Mouse (Mus musculus): ENCODE data around the gene Use1. TPM values are rescaled to one million over a fixed set of nuclear protein-coding genes. Genes with fewer than 3 reads are reported as not detected.

Gene Use1
- total and polyA plus RNA-seq, 3 experiments, result 34.5 to 151 (median 70.8) TPM

DNA sequence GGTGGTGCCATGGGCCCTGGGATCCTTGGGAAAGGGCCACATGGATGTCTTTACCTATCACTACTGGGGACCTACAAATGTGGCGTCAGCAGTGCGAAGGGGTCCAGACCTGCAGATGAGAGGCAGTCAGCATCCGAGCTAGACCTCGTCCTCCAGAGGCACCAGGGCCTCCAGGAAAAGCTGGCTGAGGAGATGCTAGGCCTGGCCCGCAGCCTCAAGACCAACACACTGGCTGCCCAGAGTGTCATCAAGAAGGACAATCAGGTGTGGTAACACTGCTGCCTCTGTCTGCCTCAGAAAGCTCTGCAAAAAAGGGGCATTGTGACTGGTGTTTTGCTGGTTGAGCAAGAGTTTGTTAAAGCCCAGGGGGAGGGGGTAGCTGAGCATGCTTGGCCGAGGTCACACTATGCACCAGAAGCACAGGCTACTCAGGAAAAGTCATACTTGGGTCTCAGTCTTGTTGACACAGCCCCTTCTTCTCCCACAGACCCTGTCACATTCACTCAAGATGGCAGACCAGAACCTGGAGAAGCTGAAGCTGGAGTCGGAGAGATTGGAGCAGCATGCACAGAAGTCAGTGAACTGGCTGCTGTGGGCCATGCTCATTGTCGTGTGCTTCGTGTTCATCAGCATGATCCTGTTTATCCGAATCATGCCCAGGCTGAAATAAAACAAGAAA is 2.5 kb downstream of the Use1 start:
- Histone ChIP-seq H3K9me3 (replicated peaks) (no peaks in the 10 kb centered on the region), H3K27me3 (ENCODE audit: insufficient read depth, low read length) (no peaks in the 10 kb centered on the region), H3K4me1 (ENCODE audit: insufficient read depth, low read depth, low read length) (peaks cover 54% of the 10 kb centered on the region), H3K4me3 (ENCODE audit: low read depth, low read length) (peak overlapping the region; percentile 4; the same call in 1 of the 2 replicates), H3K36me3 (replicated peaks) (peaks cover 45% of the 10 kb centered on the region)
- ATAC-seq (ENCODE audit: extremely low read depth, insufficient number of reproducible peaks, low FRiP score, poor library complexity, severe bottlenecking) (no peak), DNase-seq (ENCODE audit: low spot score) (no peak)
- no peak for TF ChIP-seq CTCF (IDR thresholded peaks at IDR 0.05; ENCODE audit: low read depth, low read length)
- TF ChIP-seq POLR2AphosphoS5 (IDR thresholded peaks at IDR 0.05; ENCODE audit: insufficient replicate concordance, low read depth, low read length), result no peak
- no peak for TF ChIP-seq GATA1 (IDR thresholded peaks at IDR 0.05; ENCODE audit: borderline replicate concordance, low read length)
- TF ChIP-seq GATA2 (IDR thresholded peaks at IDR 0.05; ENCODE audit: borderline replicate concordance, low read depth, low read length), result no peak
- no peak for TF ChIP-seq TAL1 (conservative IDR thresholded peaks at IDR 0.05; ENCODE audit: low read depth, low read length)

GRCm38 (mm10) chr8:71370711-71371235 is 4.1 kb downstream of the Use1 start:
- H3K36me3 ChIP-seq (replicated peaks), result peaks cover 61% of the 10 kb centered on the region
- ATAC-seq (ENCODE audit: extremely low read depth, insufficient number of reproducible peaks, low FRiP score, poor library complexity, severe bottlenecking) (no peak), DNase-seq (ENCODE audit: low spot score) (no peak)
- peaks cover 4% of the 10 kb centered on the region for H3K9me3 ChIP-seq (replicated peaks)
- no peak for TF ChIP-seq GATA1 (IDR thresholded peaks at IDR 0.05; ENCODE audit: borderline replicate concordance, low read length)
- TF ChIP-seq TAL1 (conservative IDR thresholded peaks at IDR 0.05; ENCODE audit: low read depth, low read length), result no peak
- no peak for TF ChIP-seq POLR2AphosphoS5 (IDR thresholded peaks at IDR 0.05; ENCODE audit: insufficient replicate concordance, low read depth, low read length)
- no peak for TF ChIP-seq CTCF (IDR thresholded peaks at IDR 0.05; ENCODE audit: low read depth, low read length)
- TF ChIP-seq GATA2 (IDR thresholded peaks at IDR 0.05; ENCODE audit: borderline replicate concordance, low read depth, low read length), result no peak
- no peaks in the 10 kb centered on the region for H3K27me3 ChIP-seq (ENCODE audit: insufficient read depth, low read length)
- H3K4me1 ChIP-seq (ENCODE audit: insufficient read depth, low read depth, low read length), result peaks cover 67% of the 10 kb centered on the region
- peak overlapping the region; percentile 80 for H3K4me3 ChIP-seq (ENCODE audit: low read depth, low read length)

- ATAC-seq (ENCODE audit: extremely low read depth, insufficient number of reproducible peaks, low FRiP score, poor library complexity, severe bottlenecking), result peak; percentile 74
- no peak for TF ChIP-seq GATA2 (IDR thresholded peaks at IDR 0.05; ENCODE audit: borderline replicate concordance, low read depth, low read length)
- TF ChIP-seq CTCF (IDR thresholded peaks at IDR 0.05; ENCODE audit: low read depth, low read length), result peak; percentile 94
- H3K36me3 ChIP-seq (replicated peaks), result peaks cover 67% of the 10 kb centered on the region
- H3K9me3 ChIP-seq (replicated peaks), result peaks cover 8% of the 10 kb centered on the region
- H3K4me1 ChIP-seq (ENCODE audit: insufficient read depth, low read depth, low read length), result peaks cover 62% of the 10 kb centered on the region
- no peaks in the 10 kb centered on the region for H3K27me3 ChIP-seq (ENCODE audit: insufficient read depth, low read length)
- peak within 1 kb of the TSS; percentile 80 for H3K4me3 ChIP-seq (ENCODE audit: low read depth, low read length)
- peak; percentile 99 for DNase-seq (ENCODE audit: low spot score)
Observed at GRCm38 (mm10) chr8:71371236-71371848, 4.7 kb downstream of the Use1 start, which contains the start of gene Ocel1. Gene Ocel1 (plus strand): TSS chr8:71371298.

DNA sequence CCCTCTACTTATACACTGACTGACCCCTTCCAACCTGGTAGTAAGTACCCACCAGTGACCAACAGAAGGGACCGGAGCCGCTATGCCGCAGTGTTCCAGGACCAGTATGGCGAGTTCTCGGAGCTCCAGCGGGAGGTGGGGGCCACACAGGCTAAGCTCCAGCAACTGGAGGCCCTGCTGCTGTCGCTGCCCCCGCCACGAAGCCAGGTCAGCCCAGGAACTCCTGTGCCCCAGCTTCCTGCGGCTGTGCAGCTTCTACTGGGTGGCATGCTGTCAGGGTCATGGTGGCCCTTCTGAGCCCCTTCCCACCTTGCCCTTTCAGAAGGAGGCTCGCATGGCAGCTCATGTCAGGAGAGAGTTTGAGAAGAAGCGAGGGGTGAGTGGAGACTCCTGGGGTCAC is 5.8 kb downstream of the Use1 start:
- ATAC-seq (ENCODE audit: extremely low read depth, insufficient number of reproducible peaks, low FRiP score, poor library complexity, severe bottlenecking) (no peak), DNase-seq (ENCODE audit: low spot score) (no peak)
- peaks cover 77% of the 10 kb centered on the region for H3K36me3 ChIP-seq (replicated peaks)
- H3K9me3 ChIP-seq (replicated peaks), result peaks cover 8% of the 10 kb centered on the region
- peaks cover 56% of the 10 kb centered on the region for H3K4me1 ChIP-seq (ENCODE audit: insufficient read depth, low read depth, low read length)
- H3K4me3 ChIP-seq (ENCODE audit: low read depth, low read length), result peak overlapping the region; percentile 52; the same call in 1 of the 2 replicates
- TF ChIP-seq GATA1 (IDR thresholded peaks at IDR 0.05; ENCODE audit: borderline replicate concordance, low read length), result no peak
- no peak for TF ChIP-seq GATA2 (IDR thresholded peaks at IDR 0.05; ENCODE audit: borderline replicate concordance, low read depth, low read length)
- no peak for TF ChIP-seq CTCF (IDR thresholded peaks at IDR 0.05; ENCODE audit: low read depth, low read length)
- no peak for TF ChIP-seq POLR2AphosphoS5 (IDR thresholded peaks at IDR 0.05; ENCODE audit: insufficient replicate concordance, low read depth, low read length)
- TF ChIP-seq TAL1 (conservative IDR thresholded peaks at IDR 0.05; ENCODE audit: low read depth, low read length), result no peak
- H3K27me3 ChIP-seq (ENCODE audit: insufficient read depth, low read length), result no peaks in the 10 kb centered on the region

GRCm38 (mm10) chr8:71373000-71373399 is 6.4 kb downstream of the Use1 start:
- TF ChIP-seq GATA1 (IDR thresholded peaks at IDR 0.05; ENCODE audit: borderline replicate concordance, low read length) (no peak), GATA2 (IDR thresholded peaks at IDR 0.05; ENCODE audit: borderline replicate concordance, low read depth, low read length) (no peak), CTCF (IDR thresholded peaks at IDR 0.05; ENCODE audit: low read depth, low read length) (no peak), POLR2AphosphoS5 (IDR thresholded peaks at IDR 0.05; ENCODE audit: insufficient replicate concordance, low read depth, low read length) (no peak), TAL1 (conservative IDR thresholded peaks at IDR 0.05; ENCODE audit: low read depth, low read length) (no peak)
- Histone ChIP-seq H3K4me3 (ENCODE audit: low read depth, low read length) (no peak overlapping the region), H3K4me1 (ENCODE audit: insufficient read depth, low read depth, low read length) (peaks cover 50% of the 10 kb centered on the region), H3K36me3 (replicated peaks) (peaks cover 77% of the 10 kb centered on the region), H3K9me3 (replicated peaks) (peaks cover 8% of the 10 kb centered on the region), H3K27me3 (ENCODE audit: insufficient read depth, low read length) (no peaks in the 10 kb centered on the region)
- ATAC-seq (ENCODE audit: extremely low read depth, insufficient number of reproducible peaks, low FRiP score, poor library complexity, severe bottlenecking) (no peak), DNase-seq (ENCODE audit: low spot score) (no peak)

DNA sequence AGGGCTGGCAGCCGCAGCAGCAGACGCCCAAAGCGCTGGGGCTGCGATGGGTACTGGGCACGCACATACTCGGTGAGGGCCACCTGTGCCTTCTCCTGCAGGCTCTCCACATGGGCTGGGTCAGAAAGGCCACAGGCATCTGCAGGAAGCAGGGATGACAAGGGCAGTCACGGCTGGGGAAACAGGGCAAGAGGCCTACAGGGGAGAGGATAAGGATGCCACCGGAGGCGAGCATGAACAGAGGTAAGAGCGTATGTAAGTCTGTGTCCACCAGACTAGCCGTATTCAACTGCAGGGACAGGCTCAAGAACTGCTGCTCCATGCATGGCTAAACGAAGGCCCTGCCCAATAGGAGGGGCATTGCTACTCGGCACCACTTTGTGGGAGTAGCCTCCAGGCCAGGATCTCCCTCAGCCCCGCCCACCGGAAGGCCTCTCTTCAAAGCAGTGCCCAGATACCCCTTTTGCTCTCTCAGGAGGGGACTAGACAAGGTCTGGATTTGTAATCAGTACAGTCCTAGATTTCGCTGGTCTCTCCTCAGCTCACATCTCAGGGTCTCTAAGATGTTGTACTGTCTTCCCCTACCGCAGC is 8.1 kb downstream of the Use1 start:
- no peak for TF ChIP-seq GATA2 (IDR thresholded peaks at IDR 0.05; ENCODE audit: borderline replicate concordance, low read depth, low read length)
- TF ChIP-seq CTCF (IDR thresholded peaks at IDR 0.05; ENCODE audit: low read depth, low read length), result no peak
- TF ChIP-seq TAL1 (conservative IDR thresholded peaks at IDR 0.05; ENCODE audit: low read depth, low read length), result no peak
- no peak for TF ChIP-seq GATA1 (IDR thresholded peaks at IDR 0.05; ENCODE audit: borderline replicate concordance, low read length)
- no peak for TF ChIP-seq POLR2AphosphoS5 (IDR thresholded peaks at IDR 0.05; ENCODE audit: insufficient replicate concordance, low read depth, low read length)
- peaks cover 44% of the 10 kb centered on the region for H3K4me1 ChIP-seq (ENCODE audit: insufficient read depth, low read depth, low read length)
- H3K4me3 ChIP-seq (ENCODE audit: low read depth, low read length), result no peak overlapping the region
- peaks cover 8% of the 10 kb centered on the region for H3K9me3 ChIP-seq (replicated peaks)
- H3K27me3 ChIP-seq (ENCODE audit: insufficient read depth, low read length), result no peaks in the 10 kb centered on the region
- H3K36me3 ChIP-seq (replicated peaks), result peaks cover 68% of the 10 kb centered on the region
- no peak for ATAC-seq (ENCODE audit: extremely low read depth, insufficient number of reproducible peaks, low FRiP score, poor library complexity, severe bottlenecking)
- no peak for DNase-seq (ENCODE audit: low spot score)
